Mouse (Mus musculus): ENCODE data around the gene Klk1b16. TPM values are rescaled to one million over a fixed set of nuclear protein-coding genes. Genes with fewer than 3 reads are reported as not detected.

The Klk1b16 gene
- total and polyA plus RNA-seq, 3 experiments = not detected

DNA sequence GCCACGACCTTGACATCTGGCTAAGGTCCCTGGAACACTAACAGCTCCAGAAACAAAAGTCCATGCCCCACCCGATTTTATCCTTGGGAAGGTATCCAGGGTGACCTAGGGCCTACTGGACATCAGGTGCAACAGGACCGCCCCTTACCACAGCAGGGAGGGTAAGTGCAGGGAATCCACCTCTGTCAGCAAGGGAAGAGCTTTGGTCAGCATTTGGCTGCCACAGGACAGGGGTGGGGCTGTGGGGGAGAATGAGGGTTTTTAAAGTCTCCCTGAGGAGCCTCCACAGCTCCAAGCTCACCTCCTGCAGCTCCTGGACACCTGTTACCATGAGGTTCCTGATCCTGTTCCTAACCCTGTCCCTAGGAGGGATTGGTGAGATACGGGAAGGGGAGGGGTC lies 24.2 kb upstream of the Klk1b16 start, which contains the start of gene Klk1b22:
TSS of gene Klk1b22 (plus strand) at position 301 of the 400 bp plus-strand sequence.
- TF ChIP-seq MYC (IDR thresholded peaks at IDR 0.05; ENCODE audit: low read depth, low read length) = no peak
- no peak for TF ChIP-seq TBP (IDR thresholded peaks at IDR 0.05; ENCODE audit: low read depth, low read length)
- no peak for TF ChIP-seq JUND (IDR thresholded peaks at IDR 0.05; ENCODE audit: low read depth, low read length)
- no peak for TF ChIP-seq MYB (IDR thresholded peaks at IDR 0.05; ENCODE audit: low read depth, low read length)
- TF ChIP-seq GATA1 (IDR thresholded peaks at IDR 0.05; ENCODE audit: low read depth, low read length) = no peak
- no peak for TF ChIP-seq USF2 (IDR thresholded peaks at IDR 0.05; ENCODE audit: borderline replicate concordance in 1 of 2, insufficient read depth in 1 of 2, low read depth in 1 of 2, low read length in 2 of 2)
- Histone ChIP-seq H3K9me3 (replicated peaks; ENCODE audit: insufficient read depth, low read length) (no peaks in the 10 kb centered on the region), H3K4me3 (ENCODE audit: control insufficient read depth in 1 of 2, insufficient read depth in 1 of 2, low read depth in 2 of 2, low read length in 2 of 2) (no peak within 1 kb of the TSS), H3K9ac (ENCODE audit: control insufficient read depth, low read depth, low read length, poor library complexity, severe bottlenecking) (no peak within 1 kb of the TSS), H3K27ac (ENCODE audit: control insufficient read depth, low read depth, low read length) (no peak within 1 kb of the TSS), H3K79me2 (ENCODE audit: control insufficient read depth, insufficient read depth, low read length, poor library complexity) (no peaks in the 10 kb centered on the region), H3K27me3 (ENCODE audit: control insufficient read depth in 1 of 2, insufficient read depth in 2 of 2, low read length in 2 of 2) (no peaks in the 10 kb centered on the region), H3K36me3 (ENCODE audit: control insufficient read depth in 1 of 2, insufficient read depth in 2 of 2, low read length in 2 of 2) (no peaks in the 10 kb centered on the region), H3K4me1 (ENCODE audit: control insufficient read depth in 1 of 2, insufficient read depth in 2 of 2, low read length in 2 of 2) (no peaks in the 10 kb centered on the region)
- DNase-seq (ENCODE audit: low read depth, low spot score) = no peak

GRCm38 (mm10) chr7:44123445-44123844 lies 13.1 kb upstream of the Klk1b16 start:
- Histone ChIP-seq H3K4me1 (ENCODE audit: control insufficient read depth in 1 of 2, insufficient read depth in 2 of 2, low read length in 2 of 2) (no peaks in the 10 kb centered on the region), H3K27ac (ENCODE audit: control insufficient read depth, low read depth, low read length) (no peak overlapping the region), H3K9ac (ENCODE audit: control insufficient read depth, low read depth, low read length, poor library complexity, severe bottlenecking) (no peak overlapping the region), H3K36me3 (ENCODE audit: control insufficient read depth in 1 of 2, insufficient read depth in 2 of 2, low read length in 2 of 2) (no peaks in the 10 kb centered on the region), H3K4me3 (ENCODE audit: control insufficient read depth in 1 of 2, insufficient read depth in 1 of 2, low read depth in 2 of 2, low read length in 2 of 2) (no peak overlapping the region), H3K9me3 (replicated peaks; ENCODE audit: insufficient read depth, low read length) (no peaks in the 10 kb centered on the region), H3K27me3 (ENCODE audit: control insufficient read depth in 1 of 2, insufficient read depth in 2 of 2, low read length in 2 of 2) (no peaks in the 10 kb centered on the region), H3K79me2 (ENCODE audit: control insufficient read depth, insufficient read depth, low read length, poor library complexity) (no peaks in the 10 kb centered on the region)
- no peak for TF ChIP-seq KAT2A (conservative IDR thresholded peaks at IDR 0.05; ENCODE audit: low read depth, low read length)
- TF ChIP-seq ZKSCAN1 (IDR thresholded peaks at IDR 0.05; ENCODE audit: low read depth, low read length) = no peak
- no peak for TF ChIP-seq TAL1 (IDR thresholded peaks at IDR 0.05; ENCODE audit: low read length)
- TF ChIP-seq USF2 (IDR thresholded peaks at IDR 0.05; ENCODE audit: borderline replicate concordance in 1 of 2, insufficient read depth in 1 of 2, low read depth in 1 of 2, low read length in 2 of 2) = no peak
- no peak for TF ChIP-seq SIN3A (IDR thresholded peaks at IDR 0.05; ENCODE audit: low read length)
- TF ChIP-seq MAX (IDR thresholded peaks at IDR 0.05; ENCODE audit: low read length) = no peak
- TF ChIP-seq MYC (IDR thresholded peaks at IDR 0.05; ENCODE audit: low read depth, low read length) = no peak
- TF ChIP-seq HCFC1 (IDR thresholded peaks at IDR 0.05; ENCODE audit: low read depth, low read length) = no peak
- no peak for TF ChIP-seq RCOR1 (IDR thresholded peaks at IDR 0.05; ENCODE audit: low read depth, low read length)
- no peak for TF ChIP-seq MAZ (IDR thresholded peaks at IDR 0.05; ENCODE audit: low read depth, low read length)
- no peak for TF ChIP-seq USF1 (IDR thresholded peaks at IDR 0.05; ENCODE audit: low read depth, low read length)
- TF ChIP-seq POLR2A (IDR thresholded peaks at IDR 0.05; ENCODE audit: control insufficient read depth in 1 of 2, insufficient read depth in 1 of 2, low read depth in 1 of 2, low read length in 2 of 2, poor library complexity in 1 of 2) = no peak
- DNase-seq (ENCODE audit: low read depth, low spot score) = no peak
